In the genomic region with DNA sequence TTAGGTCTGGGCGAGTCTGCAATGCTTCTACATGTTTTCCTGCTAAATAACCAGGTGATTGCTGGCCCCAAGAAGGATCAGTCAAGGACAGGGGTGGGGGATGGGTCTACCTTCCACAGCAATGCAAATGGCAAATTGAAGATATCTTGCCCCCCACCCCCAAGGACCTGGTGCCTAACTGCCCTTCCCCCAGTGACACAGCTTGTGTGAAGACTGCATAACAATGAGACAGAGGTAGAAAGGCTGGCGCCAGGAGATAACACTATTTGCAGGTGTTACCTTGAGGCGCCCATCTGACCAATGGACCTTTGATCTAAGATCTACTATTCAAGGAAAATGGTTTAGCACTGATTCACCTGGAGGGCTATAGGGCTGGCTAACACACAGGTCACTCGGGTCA, we compare ENCODE assay signal across 25 mouse cellular contexts. TPM values are rescaled to one million over a fixed set of nuclear protein-coding genes. Genes with fewer than 3 reads are reported as not detected.
DNase-seq lines count a peak whose midpoint lies in the region; ATAC-seq and TF ChIP-seq lines count a peak whose summit lies in the region.
"Had no signal": no experiment of that assay in that cellular context is flagged by ENCODE, and none has a peak within 500 bp of the region (broad histone marks: within the 10 kb centered on the region; RNA-seq: fewer than 3 reads in every experiment).

No protein-coding gene starts in this region.

- no peaks in the 10 kb centered on the region for H3K36me3 ChIP-seq in intestine, embryonic 15.5 days
- H3K36me3 ChIP-seq in intestine, postnatal 0 days (ENCODE audit: control insufficient read depth, insufficient read depth), result no peaks in the 10 kb centered on the region
- H3K36me3 ChIP-seq in E14TG2a.4 (ENCODE audit: insufficient read depth, low read length) (peaks cover 3% of the 10 kb centered on the region; the same call in 1 of the 2 replicates), ES-E14 (ENCODE audit: control insufficient read depth, insufficient read depth, low read length, poor library complexity, severe bottlenecking) (no peaks in the 10 kb centered on the region)
- H3K36me3 ChIP-seq in kidney, embryonic 16.5 days (ENCODE audit: insufficient read depth, low read length), result no peaks in the 10 kb centered on the region
- H3K36me3 ChIP-seq: embryonic facial prominence, embryonic 15.5 days; forebrain, embryonic 15.5 days; heart, embryonic 15.5 days; hindbrain, embryonic 15.5 days had no signal

- no peak overlapping the region for H3K4me2 ChIP-seq in intestine, embryonic 15.5 days (replicated peaks)
- no peak overlapping the region for H3K4me2 ChIP-seq in intestine, postnatal 0 days (replicated peaks; ENCODE audit: low read depth)
- H3K4me2 ChIP-seq in kidney, embryonic 16.5 days (replicated peaks; ENCODE audit: low read depth, low read length), result no peak overlapping the region
- H3K4me2 ChIP-seq: embryonic facial prominence, embryonic 15.5 days; forebrain, embryonic 15.5 days; heart, embryonic 11.5 days; heart, embryonic 15.5 days; hindbrain, embryonic 15.5 days had no signal

- no peak for DNase-seq in ES-E14 (ENCODE audit: low read depth, low spot score)
- peak; percentile 88 for DNase-seq in yolk sac, embryonic 10.5 days (ENCODE audit: low spot score)
- DNase-seq in layer of hippocampus, adult 18-20 months (ENCODE audit: low spot score in 2 of 2), result no peak
- DNase-seq: adrenal gland, postnatal 36 days; cerebellum, adult 2 months; cerebellum, postnatal 10 days; gastrocnemius, postnatal 10 days; heart, adult 2 months; heart, postnatal 14 days had no signal

- H3K4me1 ChIP-seq in intestine, embryonic 15.5 days (replicated peaks), result peaks cover 13% of the 10 kb centered on the region; the same call in 1 of the 2 replicates
- H3K4me1 ChIP-seq in intestine, postnatal 0 days (replicated peaks; ENCODE audit: control insufficient read depth, insufficient read depth, low read length), result no peaks in the 10 kb centered on the region
- H3K4me1 ChIP-seq in E14TG2a.4 (replicated peaks; ENCODE audit: low read depth, low read length) (peaks cover 91% of the 10 kb centered on the region), ES-E14 (ENCODE audit: control insufficient read depth in 2 of 2, insufficient read depth in 2 of 2, low read length in 2 of 2, poor library complexity in 1 of 2) (peaks cover 10 to 46% of the 10 kb centered on the region in 2 experiments; a peak in 3 of 4 replicates)
- peaks cover 35% of the 10 kb centered on the region for H3K4me1 ChIP-seq in kidney, embryonic 16.5 days (ENCODE audit: insufficient read depth, low read length)

- H3K27ac ChIP-seq in intestine, embryonic 15.5 days, result no peak overlapping the region
- H3K27ac ChIP-seq in intestine, postnatal 0 days (ENCODE audit: low read depth, low read length), result no peak overlapping the region
- peak overlapping the region; percentile 74; the same call in 1 of the 2 replicates for H3K27ac ChIP-seq in ES-E14 (ENCODE audit: insufficient read depth, low read depth, low read length, poor library complexity, severe bottlenecking)
- H3K27ac ChIP-seq in kidney, embryonic 16.5 days (ENCODE audit: low read length), result no peak overlapping the region
- H3K27ac ChIP-seq: embryonic facial prominence, embryonic 15.5 days; forebrain, embryonic 10.5 days; forebrain, embryonic 15.5 days; heart, adult 2 months; heart, embryonic 15.5 days; hindbrain, embryonic 15.5 days had no signal

- no peak overlapping the region for H3K4me3 ChIP-seq in intestine, embryonic 15.5 days (replicated peaks)
- no peak overlapping the region for H3K4me3 ChIP-seq in intestine, postnatal 0 days (ENCODE audit: low read depth, low read length)
- H3K4me3 ChIP-seq in E14TG2a.4 (replicated peaks; ENCODE audit: low read length), result peak overlapping the region; percentile 75
- H3K4me3 ChIP-seq in ES-E14 (ENCODE audit: insufficient read depth in 1 of 2, low read depth in 1 of 2, low read length in 2 of 2, poor library complexity in 1 of 2, severe bottlenecking in 1 of 2), result peak overlapping the region; percentile 25 to 69; a peak in 1 of 4 replicates
- H3K4me3 ChIP-seq in kidney, embryonic 16.5 days (ENCODE audit: low read length), result no peak overlapping the region
- H3K4me3 ChIP-seq: embryonic facial prominence, embryonic 15.5 days; erythroblast, embryonic 14.5 days; forebrain, embryonic 15.5 days; heart, adult 2 months; heart, embryonic 15.5 days; hindbrain, embryonic 15.5 days had no signal

- no peak for TF ChIP-seq CTCF in intestine, postnatal 0 days (IDR thresholded peaks at IDR 0.05; ENCODE audit: low read depth)
- no peak for TF ChIP-seq CTCF in E14TG2a.4 (conservative IDR thresholded peaks at IDR 0.05; ENCODE audit: low read length)

- no peaks in the 10 kb centered on the region for H3K9me3 ChIP-seq in intestine, embryonic 15.5 days
- H3K9me3 ChIP-seq in intestine, postnatal 0 days (ENCODE audit: control insufficient read depth), result no peaks in the 10 kb centered on the region
- H3K9me3 ChIP-seq in E14TG2a.4 (ENCODE audit: low read length) (no peaks in the 10 kb centered on the region), ES-E14 (ENCODE audit: control insufficient read depth, insufficient read depth, low read depth, low read length) (no peaks in the 10 kb centered on the region)
- no peaks in the 10 kb centered on the region; the same call in 1 of the 2 replicates for H3K9me3 ChIP-seq in kidney, embryonic 16.5 days (ENCODE audit: low read length)
- H3K9me3 ChIP-seq: embryonic facial prominence, embryonic 15.5 days; forebrain, embryonic 10.5 days; forebrain, embryonic 15.5 days; heart, embryonic 15.5 days; hindbrain, embryonic 15.5 days had no signal

- 49% methylated on average over 4 of the region's 4 CpGs for WGBS in intestine, embryonic 15.5 days
- 27% methylated on average over 4 of the region's 4 CpGs for WGBS in intestine, postnatal 0 days
- WGBS in kidney, embryonic 16.5 days, result 67% methylated on average over 4 of the region's 4 CpGs

- in situ Hi-C loops in ES-E14 (cut with MboI; ENCODE audit: low sequenced_read_pairs in 2 of 2, unreplicated experiment in 2 of 2), result no loop called here

- H3K9ac ChIP-seq in intestine, embryonic 15.5 days, result no peak overlapping the region
- no peak overlapping the region for H3K9ac ChIP-seq in intestine, postnatal 0 days (ENCODE audit: low read depth, low read length)
- H3K9ac ChIP-seq in ES-E14 (ENCODE audit: insufficient read depth, low read depth, low read length, poor library complexity, severe bottlenecking), result no peak overlapping the region
- no peak overlapping the region for H3K9ac ChIP-seq in kidney, embryonic 16.5 days (replicated peaks; ENCODE audit: low read length)
- H3K9ac ChIP-seq: embryonic facial prominence, embryonic 15.5 days; forebrain, embryonic 15.5 days; heart, embryonic 15.5 days; hindbrain, embryonic 15.5 days had no signal

- peak; percentile 34; the same call in 1 of the 2 replicates for ATAC-seq in intestine, embryonic 15.5 days
- ATAC-seq in intestine, postnatal 0 days, result no peak
- ATAC-seq in kidney, embryonic 16.5 days (ENCODE audit: low FRiP score, low TSS enrichment), result no peak
- ATAC-seq: activated CD4-positive, CD25-positive, alpha-beta regulatory T cell, adult 4 months; forebrain, embryonic 15.5 days had no signal

- H3K27me3 ChIP-seq in intestine, embryonic 15.5 days (replicated peaks), result 0 out of 2 replicates have a peak, but pooled peaks cover 4% of the 10 kb centered on the region
- peaks cover 10% of the 10 kb centered on the region; the same call in 1 of the 2 replicates for H3K27me3 ChIP-seq in intestine, postnatal 0 days (replicated peaks; ENCODE audit: control insufficient read depth, insufficient read depth, low read length)
- peaks cover 14% of the 10 kb centered on the region; the same call in 1 of the 2 replicates for H3K27me3 ChIP-seq in E14TG2a.4 (ENCODE audit: insufficient read depth, low read length)
- no peaks in the 10 kb centered on the region for H3K27me3 ChIP-seq in kidney, embryonic 16.5 days (ENCODE audit: insufficient read depth, low read length)
- H3K27me3 ChIP-seq: embryonic facial prominence, embryonic 15.5 days; forebrain, embryonic 15.5 days; hindbrain, embryonic 15.5 days had no signal

TF ChIP-seq in ES-E14, 5 proteins besides CTCF, POLR2A, EP300 and RAD21:
- TF ChIP-seq HCFC1 (IDR thresholded peaks at IDR 0.05; ENCODE audit: borderline replicate concordance, insufficient read depth, low read length), result no peak
- no peak for TF ChIP-seq MAFK (IDR thresholded peaks at IDR 0.05; ENCODE audit: insufficient read depth, low read depth, low read length)
- no peak for TF ChIP-seq ZNF384 (IDR thresholded peaks at IDR 0.05; ENCODE audit: low read depth, low read length)
- TF ChIP-seq ZC3H11A (IDR thresholded peaks at IDR 0.05; ENCODE audit: borderline replicate concordance, low read depth, low read length), result no peak
- no peak for TF ChIP-seq CHD2 (IDR thresholded peaks at IDR 0.05; ENCODE audit: low read depth, low read length)

RNA-seq across cellular contexts. Expression of gene Pdpn, which starts 2.5 kb away (rescaled TPM):
- 24.8 and 27.5 TPM in 2 replicates for polyA plus RNA-seq in intestine, embryonic 15.5 days (2015; fragmentation: Nextera tagmentation; extraction: Ambion mirVana)
- polyA plus RNA-seq in intestine, postnatal 0 days (2015; fragmentation: Nextera tagmentation; extraction: Ambion mirVana), result 18.1 and 18.5 TPM in 2 replicates
- total RNA-seq in ES-E14 (2012; rRNA removed), result 21.7 and 27.4 TPM in 2 replicates
- total RNA-seq in layer of hippocampus, adult 18-20 months (2021), result 10 to 100 TPM; 18.9 to 20.0 TPM
- 47.5 and 48.2 TPM in 2 replicates for polyA plus RNA-seq in kidney, embryonic 16.5 days (2015; fragmentation: Nextera tagmentation; extraction: Ambion mirVana)
- total RNA-seq: hematopoietic stem cell, adult 5-6 weeks; MEL had no signal
- polyA plus RNA-seq: erythroblast, embryonic 14.5 days had no signal

RNA-seq across cellular contexts. Expression of gene Lrrc38, which starts 47.7 kb away (rescaled TPM):
- polyA plus RNA-seq in intestine, embryonic 15.5 days (2015; fragmentation: Nextera tagmentation; extraction: Ambion mirVana), result 0.06 TPM in 1 of 2 replicates, not detected in the other
- polyA plus RNA-seq in intestine, postnatal 0 days (2015; fragmentation: Nextera tagmentation; extraction: Ambion mirVana), result not detected in 2 replicates
- 0.22 and 0.32 TPM in 2 replicates for total RNA-seq in ES-E14 (2012; rRNA removed)
- total RNA-seq in layer of hippocampus, adult 18-20 months (2021), result 1 to 10 TPM in 1 of 2 experiments, under 1 TPM in 1; 0.58 to 1.3 TPM
- 0.06 and 0.12 TPM in 2 replicates for polyA plus RNA-seq in kidney, embryonic 16.5 days (2015; fragmentation: Nextera tagmentation; extraction: Ambion mirVana)
- total RNA-seq: heart, adult 2 months; hematopoietic stem cell, adult 5-6 weeks; MEL had no signal
- polyA plus RNA-seq: activated CD4-positive, CD25-positive, alpha-beta regulatory T cell, adult 4 months; C2C12; erythroblast, embryonic 14.5 days; forebrain, embryonic 10.5 days; gonadal fat pad, adult 2 months had no signal

Comparison
In these comparisons a context has a peak if more than half of its experiments do, and no peak if none do; other contexts are left out.
1. H3K4me3 ChIP-seq: peak in E14TG2a.4 (single experiment) and ES-E14 (2 of 2); none in intestine, embryonic 15.5 days (single experiment), intestine, postnatal 0 days (single experiment) and kidney, embryonic 16.5 days (single experiment).